20 mouse cellular contexts compared by ENCODE assay signal in the genomic region with DNA sequence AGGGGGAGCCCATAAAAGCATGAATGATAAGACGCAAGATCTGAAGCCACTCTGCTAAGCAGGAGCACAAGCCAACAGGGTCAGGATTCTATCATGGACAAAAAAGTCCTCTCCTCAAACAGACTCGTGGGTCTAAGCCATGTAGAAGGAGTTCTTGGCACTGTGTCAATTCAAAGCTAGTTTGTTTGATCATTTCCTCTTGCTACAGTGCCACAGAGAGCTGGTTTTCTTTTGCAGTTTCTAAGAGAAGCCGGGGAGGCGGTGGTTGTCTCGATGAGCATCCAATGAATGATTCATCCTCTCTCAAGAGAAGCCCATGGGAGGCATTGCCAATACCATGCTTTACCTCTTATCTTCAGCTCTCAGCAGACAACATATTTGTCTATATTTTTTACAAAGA.
DNase-seq lines count a peak whose midpoint lies in the region; ATAC-seq and TF ChIP-seq lines count a peak whose summit lies in the region.
"Had no signal": no experiment of that assay in that cellular context is flagged by ENCODE, and none has a peak within 500 bp of the region (broad histone marks: within the 10 kb centered on the region; RNA-seq: fewer than 3 reads in every experiment).

No protein-coding gene starts in this region.

- no peaks in the 10 kb centered on the region for H3K4me1 ChIP-seq in limb, embryonic 14.5 days (ENCODE audit: control insufficient read depth, insufficient read depth, low read length)
- no peaks in the 10 kb centered on the region for H3K4me1 ChIP-seq in limb, embryonic 10.5 days
- H3K4me1 ChIP-seq: embryonic facial prominence, embryonic 13.5 days; heart, embryonic 15.5 days; liver, embryonic 12.5 days had no signal

- no peak for TF ChIP-seq POLR2A in limb, embryonic 14.5 days (IDR thresholded peaks at IDR 0.05; ENCODE audit: borderline replicate concordance, extremely low read depth, insufficient read depth, insufficient read length)

- H3K9me3 ChIP-seq in limb, embryonic 14.5 days (ENCODE audit: control insufficient read depth, low read length) = no peaks in the 10 kb centered on the region
- no peaks in the 10 kb centered on the region for H3K9me3 ChIP-seq in limb, embryonic 10.5 days (replicated peaks)
- H3K9me3 ChIP-seq: embryonic facial prominence, embryonic 13.5 days; G1E; heart, embryonic 15.5 days; liver, embryonic 12.5 days had no signal

- ATAC-seq in limb, embryonic 14.5 days (ENCODE audit: low FRiP score, low read depth) = no peak
- ATAC-seq: activated CD4-positive, CD25-positive, alpha-beta regulatory T cell, adult 4 months; forebrain, embryonic 14.5 days; liver, embryonic 12.5 days had no signal

- no peak overlapping the region for H3K27ac ChIP-seq in limb, embryonic 14.5 days (replicated peaks; ENCODE audit: low read depth, low read length)
- H3K27ac ChIP-seq in limb, embryonic 10.5 days = no peak overlapping the region
- H3K27ac ChIP-seq: embryonic facial prominence, embryonic 13.5 days; heart, embryonic 15.5 days; liver, embryonic 12.5 days; macrophage had no signal

- H3K27me3 ChIP-seq in limb, embryonic 14.5 days (ENCODE audit: control insufficient read depth, insufficient read depth, low read length) = no peaks in the 10 kb centered on the region
- H3K27me3 ChIP-seq in limb, embryonic 10.5 days (ENCODE audit: low read depth, poor library complexity, severe bottlenecking) = no peaks in the 10 kb centered on the region
- H3K27me3 ChIP-seq: embryonic facial prominence, embryonic 13.5 days; heart, embryonic 15.5 days; liver, embryonic 12.5 days had no signal

- intact Hi-C loops in heart, postnatal 25 days (cut with DNase I) = no loop called here

- 75% methylated on average over 5 of the region's 5 CpGs for WGBS in limb, embryonic 14.5 days
- WGBS in limb, embryonic 10.5 days = 88% methylated on average over 5 of the region's 5 CpGs

- no peaks in the 10 kb centered on the region for H3K36me3 ChIP-seq in limb, embryonic 14.5 days (ENCODE audit: control insufficient read depth, insufficient read depth, low read length)
- H3K36me3 ChIP-seq in limb, embryonic 10.5 days = no peaks in the 10 kb centered on the region
- H3K36me3 ChIP-seq: embryonic facial prominence, embryonic 13.5 days; G1E; heart, embryonic 15.5 days; liver, embryonic 12.5 days had no signal

- no peak overlapping the region for H3K4me3 ChIP-seq in limb, embryonic 14.5 days (replicated peaks; ENCODE audit: low read length)
- H3K4me3 ChIP-seq in limb, embryonic 10.5 days = no peak overlapping the region
- H3K4me3 ChIP-seq: embryonic facial prominence, embryonic 13.5 days; heart, embryonic 15.5 days; liver, embryonic 12.5 days had no signal

- peak; percentile 58 for DNase-seq in heart, adult 11 months
- no peak for DNase-seq in heart, postnatal 25 days (ENCODE audit: low spot score)
- DNase-seq in limb, embryonic 14.5 days (ENCODE audit: low spot score) = peak; percentile 40
- DNase-seq in limb, embryonic 10.5 days (ENCODE audit: low spot score) = no peak
- peak; percentile 50 for DNase-seq in right cerebral cortex, adult 18-20 months
- no peak for DNase-seq in right cerebral cortex, postnatal 4 days
- DNase-seq in lung, postnatal 4 days = peak; percentile 11 to 27
- DNase-seq in urinary bladder, postnatal 14 days (ENCODE audit: low spot score) = no peak
- DNase-seq: adrenal gland, postnatal 10 days; cerebellum, postnatal 14 days; gastrocnemius, postnatal 25 days; kidney, adult 2 months; kidney, postnatal 14 days had no signal

- H3K4me2 ChIP-seq in limb, embryonic 14.5 days (replicated peaks; ENCODE audit: low read depth, low read length, severe bottlenecking) = no peak overlapping the region
- H3K4me2 ChIP-seq: embryonic facial prominence, embryonic 13.5 days; heart, embryonic 15.5 days; liver, embryonic 12.5 days had no signal

- H3K9ac ChIP-seq in limb, embryonic 14.5 days (ENCODE audit: low read depth, low read length, severe bottlenecking) = no peak overlapping the region
- H3K9ac ChIP-seq: embryonic facial prominence, embryonic 13.5 days; heart, embryonic 15.5 days; liver, embryonic 12.5 days had no signal

Comparison
In these comparisons a context has a peak if more than half of its experiments do, and no peak if none do; other contexts are left out.
1. DNase-seq: peak in heart, adult 11 months (single experiment), limb, embryonic 14.5 days (single experiment), right cerebral cortex, adult 18-20 months (single experiment) and lung, postnatal 4 days (2 of 2); none in heart, postnatal 25 days (single experiment), limb, embryonic 10.5 days (single experiment), right cerebral cortex, postnatal 4 days (single experiment) and urinary bladder, postnatal 14 days (single experiment).